Mouse (Mus musculus) T-cell, adult 2 months (primary cell): ENCODE results near the gene 4930453N24Rik.

ENCODE experiments used
- DNase-seq: peaks from one replicate; pipeline ENCODE4 v3.0.0; 2022; ENCODE audit warnings: low spot score

Gene 4930453N24Rik

DNA sequence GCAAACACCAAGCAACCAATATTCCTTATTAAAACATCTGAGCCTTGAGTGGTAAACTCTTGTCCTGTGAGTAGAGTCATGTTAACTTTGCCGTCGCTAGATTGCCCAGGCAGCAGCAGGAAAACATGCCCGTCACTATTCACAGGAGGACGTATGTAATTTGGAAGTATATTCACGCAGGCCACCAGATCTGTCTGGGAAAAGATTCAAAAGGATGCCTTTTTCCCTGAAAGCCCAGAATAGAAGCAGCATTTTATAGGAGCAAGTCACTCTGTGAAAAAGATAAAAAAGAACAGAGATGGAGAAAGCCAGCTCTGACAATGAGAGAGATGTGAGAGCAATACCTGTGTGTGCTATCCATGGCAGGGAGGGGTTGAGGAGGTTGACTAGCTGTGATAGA, 49.4 kb downstream of the 4930453N24Rik start:
- no peak for DNase-seq

GRCm38 (mm10) chr16:64719096-64719495, 51.9 kb downstream of the 4930453N24Rik start:
- no peak for DNase-seq

GRCm38 (mm10) chr16:64717814-64718213, 53.1 kb downstream of the 4930453N24Rik start:
- no peak for DNase-seq

DNA sequence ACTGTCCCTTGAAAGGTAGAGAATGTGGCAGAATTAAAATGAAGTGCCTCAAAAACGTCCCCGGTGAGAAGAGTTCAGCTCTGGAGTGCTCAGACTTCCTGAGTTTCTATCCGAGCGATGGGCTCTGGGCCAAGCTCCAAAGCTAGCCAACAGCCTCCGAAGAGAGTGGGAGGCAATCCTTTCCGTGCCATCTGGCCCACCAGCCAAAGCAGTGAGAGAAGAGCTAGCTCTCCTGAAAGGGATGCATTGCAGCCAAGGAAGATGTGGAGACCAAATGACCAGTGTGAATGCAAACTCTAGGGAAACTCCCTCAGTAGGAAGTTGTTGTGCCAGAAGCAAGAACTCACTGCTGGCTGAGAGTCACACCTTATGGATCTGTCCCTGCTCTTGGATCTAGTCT, 59.1 kb downstream of the 4930453N24Rik start:
- no peak for DNase-seq
